Mouse (Mus musculus): ENCODE results near the gene Iqcg. TPM values are rescaled to one million over a fixed set of nuclear protein-coding genes. Genes with fewer than 3 reads are reported as not detected.
A peak's percentile ranks its signal among the peaks of the same experiment; 100 is the strongest.

Iqcg gene
- 3.1 and 4.7 TPM in 2 replicates for polyA plus RNA-seq (2015; fragmentation: Nextera tagmentation; extraction: Ambion mirVana)

GRCm38 (mm10) chr16:33056095-33056785 lies at the start of gene Iqcg, which contains the start of gene Rpl35a:
Gene Iqcg (minus strand): TSS chr16:33056218.
Gene Rpl35a (plus strand): TSS chr16:33056453.
- Histone ChIP-seq H3K9ac (replicated peaks) (peak within 1 kb of the TSS; percentile 90), H3K4me2 (replicated peaks) (peak within 1 kb of the TSS; percentile 54), H3K4me1 (peaks cover 16% of the 10 kb centered on the region), H3K27me3 (no peaks in the 10 kb centered on the region), H3K9me3 (no peaks in the 10 kb centered on the region), H3K27ac (replicated peaks) (peak within 1 kb of the TSS; percentile 92), H3K4me3 (peak within 1 kb of the TSS; percentile 76), H3K36me3 (peaks cover 31% of the 10 kb centered on the region)
- WGBS: under 1% methylated on average over 45 of the region's 47 CpGs
- peak; percentile 93 for ATAC-seq (replicated peaks)

GRCm38 (mm10) chr16:33085666-33086065 lies 29.6 kb upstream of the Iqcg start:
- H3K36me3 ChIP-seq: 0 out of 2 replicates have a peak, but pooled peaks cover 9% of the 10 kb centered on the region
- no peak for ATAC-seq (replicated peaks)
- H3K9ac ChIP-seq (replicated peaks): no peak overlapping the region
- H3K4me2 ChIP-seq (replicated peaks): no peak overlapping the region
- 83% methylated on average over 8 of the region's 8 CpGs for WGBS
- H3K27me3 ChIP-seq: no peaks in the 10 kb centered on the region
- no peak overlapping the region for H3K27ac ChIP-seq (replicated peaks)
- no peak overlapping the region for H3K4me3 ChIP-seq
- no peaks in the 10 kb centered on the region for H3K4me1 ChIP-seq
- H3K9me3 ChIP-seq: no peaks in the 10 kb centered on the region

- Histone ChIP-seq H3K27ac (replicated peaks) (no peak overlapping the region), H3K27me3 (no peaks in the 10 kb centered on the region), H3K9me3 (no peaks in the 10 kb centered on the region), H3K36me3 (0 out of 2 replicates have a peak, but pooled peaks cover 2% of the 10 kb centered on the region), H3K9ac (replicated peaks) (no peak overlapping the region), H3K4me3 (no peak overlapping the region), H3K4me2 (replicated peaks) (no peak overlapping the region), H3K4me1 (no peaks in the 10 kb centered on the region)
- 96% methylated on average over 2 of the region's 2 CpGs for WGBS
- no peak for ATAC-seq (replicated peaks)
These were observed 28.0 kb upstream of the Iqcg start for GRCm38 (mm10) chr16:33083996-33084395.

- Histone ChIP-seq H3K4me2 (replicated peaks) (no peak overlapping the region), H3K27ac (replicated peaks) (no peak overlapping the region), H3K27me3 (no peaks in the 10 kb centered on the region), H3K9ac (replicated peaks) (no peak overlapping the region), H3K4me1 (no peaks in the 10 kb centered on the region), H3K36me3 (0 out of 2 replicates have a peak, but pooled peaks cover 2% of the 10 kb centered on the region), H3K9me3 (no peaks in the 10 kb centered on the region), H3K4me3 (no peak overlapping the region)
- WGBS: 85% methylated on average over 6 of the region's 6 CpGs
- no peak for ATAC-seq (replicated peaks)
These were observed 26.9 kb upstream of the Iqcg start for GRCm38 (mm10) chr16:33082951-33083350.

GRCm38 (mm10) chr16:33080063-33080462 lies 24.0 kb upstream of the Iqcg start:
- Histone ChIP-seq H3K27ac (replicated peaks) (no peak overlapping the region), H3K9ac (replicated peaks) (no peak overlapping the region), H3K27me3 (no peaks in the 10 kb centered on the region), H3K4me2 (replicated peaks) (no peak overlapping the region), H3K4me1 (no peaks in the 10 kb centered on the region), H3K4me3 (no peak overlapping the region), H3K9me3 (no peaks in the 10 kb centered on the region), H3K36me3 (0 out of 2 replicates have a peak, but pooled peaks cover 7% of the 10 kb centered on the region)
- no peak for ATAC-seq (replicated peaks)
- WGBS: 95% methylated on average over 7 of the region's 7 CpGs

- Histone ChIP-seq H3K36me3 (peaks cover 12% of the 10 kb centered on the region; the same call in 1 of the 2 replicates), H3K4me2 (replicated peaks) (no peak overlapping the region), H3K4me3 (no peak overlapping the region), H3K27ac (replicated peaks) (no peak overlapping the region), H3K4me1 (no peaks in the 10 kb centered on the region), H3K9ac (replicated peaks) (no peak overlapping the region), H3K27me3 (no peaks in the 10 kb centered on the region), H3K9me3 (no peaks in the 10 kb centered on the region)
- 91% methylated on average over 5 of the region's 5 CpGs for WGBS
- ATAC-seq (replicated peaks): no peak
These were observed 21.1 kb upstream of the Iqcg start for GRCm38 (mm10) chr16:33077069-33077627.

DNA sequence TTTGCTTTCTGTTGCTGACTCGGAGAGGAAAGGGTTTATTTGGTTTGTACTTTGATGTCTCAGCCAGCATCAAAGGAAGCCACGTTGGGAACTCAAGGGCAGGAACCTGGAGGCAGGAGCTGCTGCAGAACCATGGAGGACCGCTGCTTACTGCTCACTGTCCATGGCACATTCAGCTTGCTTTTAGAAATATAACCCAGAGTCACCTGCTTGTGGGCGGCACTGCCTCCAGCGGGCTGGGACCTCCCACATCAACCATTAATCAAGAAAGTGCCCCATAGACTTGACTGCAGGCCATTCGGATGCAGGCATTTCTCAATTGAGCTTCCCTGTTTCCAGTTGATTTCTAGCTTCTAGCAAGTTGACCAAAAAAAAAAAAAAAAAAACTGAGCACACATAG lies 20.1 kb upstream of the Iqcg start:
- Histone ChIP-seq H3K4me2 (replicated peaks) (no peak overlapping the region), H3K9me3 (no peaks in the 10 kb centered on the region), H3K27ac (replicated peaks) (no peak overlapping the region), H3K4me1 (no peaks in the 10 kb centered on the region), H3K27me3 (no peaks in the 10 kb centered on the region), H3K9ac (replicated peaks) (no peak overlapping the region), H3K4me3 (no peak overlapping the region), H3K36me3 (peaks cover 17% of the 10 kb centered on the region; the same call in 1 of the 2 replicates)
- 87% methylated on average over 6 of the region's 6 CpGs for whole genome bisulfite sequencing
- no peak for ATAC-seq (replicated peaks)

- H3K4me1 ChIP-seq: no peaks in the 10 kb centered on the region
- H3K4me2 ChIP-seq (replicated peaks): no peak overlapping the region
- H3K9ac ChIP-seq (replicated peaks): no peak overlapping the region
- no peak overlapping the region for H3K27ac ChIP-seq (replicated peaks)
- no peaks in the 10 kb centered on the region for H3K9me3 ChIP-seq
- ATAC-seq (replicated peaks): no peak
- H3K4me3 ChIP-seq: no peak overlapping the region
- H3K27me3 ChIP-seq: no peaks in the 10 kb centered on the region
- H3K36me3 ChIP-seq: peaks cover 16% of the 10 kb centered on the region
- 82% methylated on average over 5 of the region's 5 CpGs for WGBS
These were observed 18.9 kb upstream of the Iqcg start for GRCm38 (mm10) chr16:33074967-33075366.

- H3K9ac ChIP-seq (replicated peaks): no peak overlapping the region
- ATAC-seq (replicated peaks): no peak
- H3K4me3 ChIP-seq: no peak overlapping the region
- H3K27ac ChIP-seq (replicated peaks): no peak overlapping the region
- no peaks in the 10 kb centered on the region for H3K9me3 ChIP-seq
- peaks cover 19% of the 10 kb centered on the region for H3K36me3 ChIP-seq
- WGBS: 90% methylated on average over 6 of the region's 6 CpGs
- no peak overlapping the region for H3K4me2 ChIP-seq (replicated peaks)
- no peaks in the 10 kb centered on the region for H3K27me3 ChIP-seq
- no peaks in the 10 kb centered on the region for H3K4me1 ChIP-seq
These were observed 17.0 kb upstream of the Iqcg start for GRCm38 (mm10) chr16:33072871-33073557.

- no peak overlapping the region for H3K4me2 ChIP-seq (replicated peaks)
- H3K27me3 ChIP-seq: no peaks in the 10 kb centered on the region
- H3K4me1 ChIP-seq: no peaks in the 10 kb centered on the region
- no peak overlapping the region for H3K4me3 ChIP-seq
- no peak overlapping the region for H3K9ac ChIP-seq (replicated peaks)
- no peak overlapping the region for H3K27ac ChIP-seq (replicated peaks)
- ATAC-seq (replicated peaks): no peak
- no peaks in the 10 kb centered on the region for H3K9me3 ChIP-seq
- peaks cover 23% of the 10 kb centered on the region for H3K36me3 ChIP-seq
These were observed 14.9 kb upstream of the Iqcg start for GRCm38 (mm10) chr16:33070928-33071327.

- Histone ChIP-seq H3K9me3 (no peaks in the 10 kb centered on the region), H3K36me3 (peaks cover 18% of the 10 kb centered on the region), H3K4me2 (replicated peaks) (no peak overlapping the region), H3K9ac (replicated peaks) (no peak overlapping the region), H3K4me1 (peaks cover 19% of the 10 kb centered on the region), H3K27me3 (no peaks in the 10 kb centered on the region), H3K27ac (replicated peaks) (no peak overlapping the region), H3K4me3 (no peak overlapping the region)
- no peak for ATAC-seq (replicated peaks)
- 74% methylated on average over 9 of the region's 9 CpGs for WGBS
These were observed 8.6 kb upstream of the Iqcg start for GRCm38 (mm10) chr16:33064636-33065035.

DNA sequence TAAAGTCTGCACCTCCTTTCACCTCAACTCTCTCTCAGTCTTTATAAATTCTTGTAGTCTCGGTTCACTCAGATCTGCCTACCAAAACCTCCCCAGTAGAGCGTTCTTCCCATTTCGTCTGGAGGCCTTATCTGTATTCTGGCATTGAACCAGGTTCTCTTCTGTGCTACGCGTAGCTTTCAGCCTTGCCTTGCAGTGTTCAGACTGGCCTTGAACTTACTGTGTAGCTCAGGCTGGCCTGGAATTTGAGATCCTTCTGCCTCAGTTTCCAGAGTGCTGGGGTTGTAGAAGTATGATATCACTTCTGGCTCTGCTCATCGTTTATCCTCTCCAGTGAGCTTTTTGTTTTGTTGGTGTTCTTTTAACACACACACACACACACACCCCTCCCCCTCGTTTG lies 7.2 kb upstream of the Iqcg start:
- H3K27me3 ChIP-seq: no peaks in the 10 kb centered on the region
- peaks cover 32% of the 10 kb centered on the region for H3K36me3 ChIP-seq
- H3K4me3 ChIP-seq: peak overlapping the region; percentile 91
- H3K4me2 ChIP-seq (replicated peaks): peak overlapping the region; percentile 91
- peak overlapping the region; percentile 81 for H3K9ac ChIP-seq (replicated peaks)
- H3K4me1 ChIP-seq: peaks cover 22% of the 10 kb centered on the region
- ATAC-seq (replicated peaks): no peak
- WGBS: 2% methylated on average over 7 of the region's 7 CpGs
- no peaks in the 10 kb centered on the region for H3K9me3 ChIP-seq
- H3K27ac ChIP-seq (replicated peaks): peak overlapping the region; percentile 89

All from forebrain, embryonic 15.5 days (tissue).